Mouse (Mus musculus) cerebellum, adult 2 months (tissue): Measurements from ENCODE around the gene Apobec2.

ENCODE experiments used
- CTCF ChIP-seq: fragments of 200-500 bp; IDR thresholded peaks from 2 replicates; pipeline ENCODE4 v1.5.1; 2011; ENCODE audit warnings: low read depth, mild to moderate bottlenecking, control low read depth, low read length, moderate library complexity, borderline replicate concordance; ENCODE audit not compliant: insufficient read depth
- POLR2A ChIP-seq: fragments of 200-500 bp; IDR thresholded peaks from 2 replicates; pipeline ENCODE4 v1.6.1; 2011; ENCODE audit warnings: low read length, control low read depth, borderline replicate concordance; ENCODE audit not compliant: insufficient read depth

GRCm38 (mm10) chr17:48436487-48436886 lies 3.8 kb upstream of the Apobec2 start:
- TF ChIP-seq CTCF (no peak), POLR2A (no peak)
